Mouse (Mus musculus): Measurements from ENCODE around the gene Pgrmc1. TPM values are rescaled to one million over a fixed set of nuclear protein-coding genes. Genes with fewer than 3 reads are reported as not detected.

Pgrmc1 gene
- polyA plus RNA-seq, 1 experiment from 2014 or later, result 372 TPM

GRCm38 (mm10) chrX:36599656-36600055 lies 1.6 kb downstream of the Pgrmc1 start:
- 0 out of 2 replicates have a peak, but pooled peaks cover 1% of the 10 kb centered on the region for H3K36me3 ChIP-seq (replicated peaks; ENCODE audit: insufficient read depth, low read length)
- peak overlapping the region; percentile 76 for H3K4me3 ChIP-seq (ENCODE audit: low read depth, low read length)
- no peak overlapping the region for H3K27ac ChIP-seq (ENCODE audit: low read depth)
- ATAC-seq (0 out of 2 replicates have a peak, but pooled peaks have one; percentile 28), DNase-seq (no peak)
- no peaks in the 10 kb centered on the region for H3K9me3 ChIP-seq (ENCODE audit: low read length)
- H3K9ac ChIP-seq (replicated peaks), result no peak overlapping the region; the same call in 1 of the 2 replicates
- peak overlapping the region; percentile 80 for H3K4me2 ChIP-seq (ENCODE audit: low read depth, low read length)
- WGBS (ENCODE audit: insufficient replicate concordance), result 57% methylated on average over 3 of the region's 3 CpGs
- TF ChIP-seq EP300 (IDR thresholded peaks at IDR 0.05; ENCODE audit: low read depth) (no peak), CTCF (IDR thresholded peaks at IDR 0.05; ENCODE audit: low read depth) (no peak)
- no peaks in the 10 kb centered on the region for H3K27me3 ChIP-seq (ENCODE audit: insufficient read depth, low read length)
- H3K4me1 ChIP-seq (ENCODE audit: insufficient read depth), result peaks cover 6% of the 10 kb centered on the region

GRCm38 (mm10) chrX:36600066-36600465 lies 2.1 kb downstream of the Pgrmc1 start:
- H3K36me3 ChIP-seq (replicated peaks; ENCODE audit: insufficient read depth, low read length), result 0 out of 2 replicates have a peak, but pooled peaks cover 2% of the 10 kb centered on the region
- H3K27me3 ChIP-seq (ENCODE audit: insufficient read depth, low read length), result no peaks in the 10 kb centered on the region
- ATAC-seq, result peak; percentile 32
- peaks cover 6% of the 10 kb centered on the region for H3K4me1 ChIP-seq (ENCODE audit: insufficient read depth)
- TF ChIP-seq CTCF (IDR thresholded peaks at IDR 0.05; ENCODE audit: low read depth) (no peak), EP300 (IDR thresholded peaks at IDR 0.05; ENCODE audit: low read depth) (no peak)
- H3K9me3 ChIP-seq (ENCODE audit: low read length), result no peaks in the 10 kb centered on the region
- DNase-seq, result no peak
- H3K4me2 ChIP-seq (ENCODE audit: low read depth, low read length), result peak overlapping the region; percentile 80; the same call in 1 of the 2 replicates
- H3K27ac ChIP-seq (ENCODE audit: low read depth), result no peak overlapping the region
- no peak overlapping the region for H3K9ac ChIP-seq (replicated peaks)
- 45% methylated on average over 8 of the region's 8 CpGs for WGBS (ENCODE audit: insufficient replicate concordance)
- no peak overlapping the region for H3K4me3 ChIP-seq (ENCODE audit: low read depth, low read length)

GRCm38 (mm10) chrX:36602926-36603325 lies 4.9 kb downstream of the Pgrmc1 start:
- WGBS (ENCODE audit: insufficient replicate concordance), result 72% methylated on average over 2 of the region's 2 CpGs
- H3K4me3 ChIP-seq (ENCODE audit: low read depth, low read length), result no peak overlapping the region
- peaks cover 3% of the 10 kb centered on the region; the same call in 1 of the 2 replicates for H3K4me1 ChIP-seq (ENCODE audit: insufficient read depth)
- no peak for ATAC-seq
- DNase-seq, result no peak
- H3K27ac ChIP-seq (ENCODE audit: low read depth), result no peak overlapping the region
- H3K36me3 ChIP-seq (replicated peaks; ENCODE audit: insufficient read depth, low read length), result 0 out of 2 replicates have a peak, but pooled peaks cover 2% of the 10 kb centered on the region
- H3K9ac ChIP-seq (replicated peaks), result no peak overlapping the region
- H3K27me3 ChIP-seq (ENCODE audit: insufficient read depth, low read length), result no peaks in the 10 kb centered on the region
- TF ChIP-seq CTCF (IDR thresholded peaks at IDR 0.05; ENCODE audit: low read depth) (no peak), EP300 (IDR thresholded peaks at IDR 0.05; ENCODE audit: low read depth) (no peak)
- no peaks in the 10 kb centered on the region for H3K9me3 ChIP-seq (ENCODE audit: low read length)
- no peak overlapping the region for H3K4me2 ChIP-seq (ENCODE audit: low read depth, low read length)

GRCm38 (mm10) chrX:36604040-36604439 lies 6.0 kb downstream of the Pgrmc1 start:
- H3K4me2 ChIP-seq (ENCODE audit: low read depth, low read length), result no peak overlapping the region
- no peak overlapping the region for H3K9ac ChIP-seq (replicated peaks)
- H3K4me1 ChIP-seq (ENCODE audit: insufficient read depth), result peaks cover 3% of the 10 kb centered on the region; the same call in 1 of the 2 replicates
- H3K27ac ChIP-seq (ENCODE audit: low read depth), result peak overlapping the region; percentile 29; the same call in 1 of the 2 replicates
- ATAC-seq, result peak; percentile 59
- 66% methylated on average over 4 of the region's 4 CpGs for WGBS (ENCODE audit: insufficient replicate concordance)
- no peak overlapping the region for H3K4me3 ChIP-seq (ENCODE audit: low read depth, low read length)
- H3K27me3 ChIP-seq (ENCODE audit: insufficient read depth, low read length), result no peaks in the 10 kb centered on the region
- H3K9me3 ChIP-seq (ENCODE audit: low read length), result no peaks in the 10 kb centered on the region
- 0 out of 2 replicates have a peak, but pooled peaks cover 2% of the 10 kb centered on the region for H3K36me3 ChIP-seq (replicated peaks; ENCODE audit: insufficient read depth, low read length)
- TF ChIP-seq EP300 (IDR thresholded peaks at IDR 0.05; ENCODE audit: low read depth) (no peak), CTCF (IDR thresholded peaks at IDR 0.05; ENCODE audit: low read depth) (no peak)
- no peak for DNase-seq

GRCm38 (mm10) chrX:36609117-36609516 lies 11.1 kb downstream of the Pgrmc1 start:
- Histone ChIP-seq H3K9me3 (ENCODE audit: low read length) (no peaks in the 10 kb centered on the region), H3K27me3 (ENCODE audit: insufficient read depth, low read length) (no peaks in the 10 kb centered on the region), H3K36me3 (replicated peaks; ENCODE audit: insufficient read depth, low read length) (0 out of 2 replicates have a peak, but pooled peaks cover 2% of the 10 kb centered on the region), H3K27ac (ENCODE audit: low read depth) (no peak overlapping the region), H3K4me2 (ENCODE audit: low read depth, low read length) (no peak overlapping the region), H3K4me1 (ENCODE audit: insufficient read depth) (no peaks in the 10 kb centered on the region), H3K4me3 (ENCODE audit: low read depth, low read length) (no peak overlapping the region), H3K9ac (replicated peaks) (no peak overlapping the region)
- WGBS (ENCODE audit: insufficient replicate concordance), result 84% methylated on average over 2 of the region's 2 CpGs
- no peak for DNase-seq
- ATAC-seq, result no peak
- TF ChIP-seq CTCF (IDR thresholded peaks at IDR 0.05; ENCODE audit: low read depth) (no peak), EP300 (IDR thresholded peaks at IDR 0.05; ENCODE audit: low read depth) (no peak)

- no peaks in the 10 kb centered on the region for H3K27me3 ChIP-seq (ENCODE audit: insufficient read depth, low read length)
- no peaks in the 10 kb centered on the region for H3K36me3 ChIP-seq (replicated peaks; ENCODE audit: insufficient read depth, low read length)
- no peak for TF ChIP-seq EP300 (IDR thresholded peaks at IDR 0.05; ENCODE audit: low read depth)
- no peak for TF ChIP-seq CTCF (IDR thresholded peaks at IDR 0.05; ENCODE audit: low read depth)
- 56% methylated on average over 3 of the region's 3 CpGs for WGBS (ENCODE audit: insufficient replicate concordance)
- DNase-seq (no peak), ATAC-seq (no peak)
- no peaks in the 10 kb centered on the region for H3K4me1 ChIP-seq (ENCODE audit: insufficient read depth)
- no peak overlapping the region for H3K4me2 ChIP-seq (ENCODE audit: low read depth, low read length)
- no peak overlapping the region for H3K27ac ChIP-seq (ENCODE audit: low read depth)
- H3K4me3 ChIP-seq (ENCODE audit: low read depth, low read length), result no peak overlapping the region
- H3K9me3 ChIP-seq (ENCODE audit: low read length), result no peaks in the 10 kb centered on the region
- H3K9ac ChIP-seq (replicated peaks), result no peak overlapping the region
Measured at GRCm38 (mm10) chrX:36628102-36628501, 30.1 kb downstream of the Pgrmc1 start.
